Mouse (Mus musculus): ENCODE data around the gene Slc47a2. TPM values are rescaled to one million over a fixed set of nuclear protein-coding genes. Genes with fewer than 3 reads are reported as not detected.

Gene Slc47a2
- 0.09 TPM in 1 of 2 replicates, not detected in the other for polyA plus RNA-seq (2015; fragmentation: Nextera tagmentation; extraction: Ambion mirVana)

DNA sequence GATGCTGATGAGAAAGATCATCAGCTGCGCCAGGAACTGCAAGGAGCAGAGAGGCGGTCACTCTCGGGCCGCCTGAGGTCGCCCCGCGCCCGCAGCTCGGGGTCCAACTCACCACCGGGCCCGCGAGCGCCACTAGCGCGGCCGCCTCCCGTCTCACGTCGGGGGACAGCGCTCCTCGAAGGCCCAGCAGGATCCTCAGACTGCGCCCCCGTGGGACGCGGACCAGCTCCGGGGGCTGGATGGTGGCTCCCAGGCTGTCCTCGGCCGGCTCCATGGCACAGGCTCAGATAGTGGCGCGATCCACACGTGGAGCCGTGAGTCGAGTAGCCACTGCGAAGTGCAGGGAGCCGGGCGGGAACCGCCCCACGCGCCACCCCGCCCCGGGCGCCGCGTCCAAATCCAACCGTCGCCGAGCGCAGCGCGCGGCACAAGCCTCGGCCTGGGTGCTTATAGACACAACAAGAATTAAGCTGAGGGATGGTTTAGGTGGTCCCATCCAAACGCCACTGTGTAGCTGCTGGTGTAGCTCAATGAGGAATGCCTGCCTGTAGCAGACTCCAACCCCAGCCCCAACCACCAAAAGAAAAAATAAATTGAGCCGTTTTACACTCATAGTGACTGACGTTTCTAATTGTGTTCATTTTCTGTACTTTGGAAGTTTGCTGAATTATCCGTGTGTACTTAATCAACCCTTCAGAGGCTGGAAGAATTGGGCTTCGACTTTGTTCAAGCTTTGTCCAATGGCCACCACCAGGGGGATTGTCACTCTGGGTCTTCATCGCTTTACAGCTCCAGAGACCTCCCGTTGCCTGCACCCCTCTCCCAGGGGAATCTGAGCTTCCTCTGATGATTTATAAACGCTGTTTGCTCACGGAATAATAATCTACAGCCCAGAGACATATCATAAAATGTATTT, at the start of gene Slc47a2:
Gene Slc47a2 (minus strand): TSS at position 356 of the 916 bp plus-strand sequence.
- no peak for ATAC-seq (ENCODE audit: low FRiP score)
- Histone ChIP-seq H3K4me2 (peak within 1 kb of the TSS; percentile 69), H3K4me3 (peak within 1 kb of the TSS; percentile 42), H3K9me3 (no peaks in the 10 kb centered on the region), H3K4me1 (replicated peaks) (peaks cover 14% of the 10 kb centered on the region), H3K27ac (no peak within 1 kb of the TSS), H3K9ac (peak within 1 kb of the TSS; percentile 59), H3K36me3 (no peaks in the 10 kb centered on the region), H3K27me3 (peaks cover 56% of the 10 kb centered on the region)
- 4% methylated on average over 61 of the region's 61 CpGs for WGBS

DNA sequence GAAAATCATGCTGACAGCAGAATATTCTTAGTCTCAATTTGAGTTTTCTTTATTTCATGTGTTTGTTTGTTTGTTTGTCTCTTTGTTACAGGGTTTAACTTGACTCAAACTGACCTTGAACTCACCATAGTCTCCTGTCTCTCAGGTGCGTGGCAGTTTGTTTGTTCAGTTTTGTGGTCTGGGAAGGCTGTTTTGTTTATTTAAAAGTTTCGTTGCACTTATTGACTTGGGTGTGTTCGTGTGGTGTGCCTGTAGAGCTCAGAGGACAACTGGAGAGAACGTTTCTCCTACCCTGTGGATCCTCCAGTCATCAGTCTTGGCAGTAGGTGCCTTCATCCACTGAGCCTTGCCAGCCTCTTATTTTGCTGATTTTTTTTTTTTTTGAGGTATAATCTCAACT, 46.3 kb upstream of the Slc47a2 start:
- Histone ChIP-seq H3K27me3 (0 out of 2 replicates have a peak, but pooled peaks cover 2% of the 10 kb centered on the region), H3K4me1 (replicated peaks) (no peaks in the 10 kb centered on the region), H3K27ac (no peak overlapping the region), H3K4me3 (no peak overlapping the region), H3K4me2 (no peak overlapping the region), H3K9ac (no peak overlapping the region), H3K36me3 (no peaks in the 10 kb centered on the region), H3K9me3 (no peaks in the 10 kb centered on the region)
- no peak for ATAC-seq (ENCODE audit: low FRiP score)
- 89% methylated on average over 4 of the region's 4 CpGs for WGBS

DNA sequence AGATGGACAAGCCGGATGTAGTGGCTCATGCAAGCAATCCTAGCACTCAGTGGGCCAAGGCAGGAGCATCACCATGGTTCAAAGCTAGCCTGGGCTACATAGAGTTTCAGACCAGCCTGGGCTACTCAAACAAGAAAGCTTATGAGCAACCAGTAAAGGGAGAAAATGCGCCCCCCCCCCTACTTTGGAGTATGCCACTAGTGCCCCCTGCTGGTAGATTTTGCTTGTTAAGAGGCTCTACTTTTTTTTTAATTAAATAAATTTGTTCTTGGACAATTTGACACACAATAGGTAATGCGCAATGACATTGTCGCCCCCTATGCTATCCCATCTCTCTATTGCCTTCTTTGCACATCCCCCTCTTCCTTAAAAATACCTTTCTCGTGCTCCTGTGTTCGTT, 45.4 kb upstream of the Slc47a2 start:
- H3K4me3 ChIP-seq = no peak overlapping the region
- no peak for ATAC-seq (ENCODE audit: low FRiP score)
- no peak overlapping the region for H3K4me2 ChIP-seq
- H3K27me3 ChIP-seq = 0 out of 2 replicates have a peak, but pooled peaks cover 2% of the 10 kb centered on the region
- 70% methylated on average over 6 of the region's 6 CpGs for WGBS
- H3K4me1 ChIP-seq (replicated peaks) = no peaks in the 10 kb centered on the region
- no peak overlapping the region for H3K27ac ChIP-seq
- H3K9me3 ChIP-seq = no peaks in the 10 kb centered on the region
- no peak overlapping the region for H3K9ac ChIP-seq
- H3K36me3 ChIP-seq = no peaks in the 10 kb centered on the region

DNA sequence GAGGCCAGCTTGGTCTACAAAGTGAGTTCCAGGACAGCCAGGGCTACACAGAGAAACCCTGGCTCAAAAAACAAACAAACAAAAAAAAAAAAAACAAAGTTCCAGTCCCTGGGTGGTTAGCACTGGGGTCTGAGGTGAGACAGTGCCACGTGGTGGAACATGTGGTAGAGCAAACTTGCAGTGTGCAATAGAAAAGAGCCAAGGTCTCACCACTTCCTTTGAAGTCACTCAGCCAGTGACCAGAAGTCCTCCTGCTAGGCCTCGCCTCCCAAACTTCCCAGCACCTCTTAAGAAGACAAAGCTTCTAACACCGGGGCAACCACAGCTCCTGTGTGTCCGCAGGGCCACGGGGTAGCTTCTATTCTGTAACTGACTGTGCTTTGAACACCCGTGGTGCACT, 44.6 kb upstream of the Slc47a2 start:
- no peaks in the 10 kb centered on the region for H3K36me3 ChIP-seq
- H3K4me1 ChIP-seq (replicated peaks) = no peaks in the 10 kb centered on the region
- H3K27ac ChIP-seq = no peak overlapping the region
- no peak overlapping the region for H3K4me2 ChIP-seq
- 65% methylated on average over 6 of the region's 6 CpGs for WGBS
- H3K9ac ChIP-seq = no peak overlapping the region
- no peak overlapping the region for H3K4me3 ChIP-seq
- H3K27me3 ChIP-seq = 0 out of 2 replicates have a peak, but pooled peaks cover 2% of the 10 kb centered on the region
- H3K9me3 ChIP-seq = no peaks in the 10 kb centered on the region
- ATAC-seq (ENCODE audit: low FRiP score) = no peak

DNA sequence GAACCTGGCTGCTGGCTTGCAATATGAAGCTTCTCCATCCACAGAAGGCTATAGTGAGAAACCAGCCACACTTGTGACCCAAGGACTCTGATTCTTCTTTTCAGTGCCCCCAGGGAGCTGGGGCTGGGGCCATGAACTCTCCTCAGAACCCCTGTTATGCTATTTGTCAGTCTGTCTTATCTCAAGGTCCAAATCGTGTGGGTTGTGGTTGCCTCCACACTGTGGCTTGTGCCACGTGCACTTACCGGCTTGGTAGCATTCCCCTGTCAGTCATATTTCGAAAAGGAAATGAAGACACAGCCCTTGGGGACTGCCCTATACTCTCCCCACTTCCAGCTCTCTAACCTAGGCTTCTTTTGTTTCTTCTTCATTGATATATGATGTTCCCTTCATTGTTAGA, 43.1 kb upstream of the Slc47a2 start:
- no peak for ATAC-seq (ENCODE audit: low FRiP score)
- H3K27me3 ChIP-seq = 0 out of 2 replicates have a peak, but pooled peaks cover 2% of the 10 kb centered on the region
- 89% methylated on average over 4 of the region's 4 CpGs for WGBS

DNA sequence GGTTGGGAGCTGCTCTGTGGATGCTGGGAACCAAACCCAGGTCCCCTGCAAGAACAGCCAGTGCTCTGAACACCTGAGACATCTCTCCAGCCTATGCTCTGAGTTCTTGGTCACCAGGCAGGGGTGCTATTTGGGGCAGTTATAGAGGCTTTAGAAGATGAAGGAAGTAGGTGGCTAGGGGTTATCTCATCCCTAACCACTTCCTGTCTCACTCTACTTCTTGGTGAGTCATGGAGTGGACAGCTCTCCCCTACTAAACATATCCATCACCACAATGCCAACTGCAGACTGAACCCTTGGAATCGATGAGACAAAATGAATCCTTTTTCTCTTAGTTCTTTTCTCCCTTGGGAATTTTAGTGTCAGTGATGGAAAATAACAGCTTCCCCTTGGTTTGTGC, 38.6 kb upstream of the Slc47a2 start:
- 94% methylated on average over 1 of the region's 1 CpGs for WGBS
- Histone ChIP-seq H3K36me3 (no peaks in the 10 kb centered on the region), H3K4me2 (no peak overlapping the region), H3K9me3 (no peaks in the 10 kb centered on the region), H3K27ac (no peak overlapping the region), H3K4me1 (replicated peaks) (peaks cover 6% of the 10 kb centered on the region), H3K27me3 (peaks cover 40% of the 10 kb centered on the region), H3K9ac (no peak overlapping the region), H3K4me3 (no peak overlapping the region)
- ATAC-seq (ENCODE audit: low FRiP score) = no peak

More for the DNA sequence above, 43.1 kb upstream of the Slc47a2 start:
- Histone ChIP-seq H3K4me1 (replicated peaks) (no peaks in the 10 kb centered on the region), H3K4me3 (no peak overlapping the region), H3K9ac (no peak overlapping the region), H3K36me3 (no peaks in the 10 kb centered on the region), H3K27ac (no peak overlapping the region), H3K4me2 (no peak overlapping the region), H3K9me3 (no peaks in the 10 kb centered on the region)

DNA sequence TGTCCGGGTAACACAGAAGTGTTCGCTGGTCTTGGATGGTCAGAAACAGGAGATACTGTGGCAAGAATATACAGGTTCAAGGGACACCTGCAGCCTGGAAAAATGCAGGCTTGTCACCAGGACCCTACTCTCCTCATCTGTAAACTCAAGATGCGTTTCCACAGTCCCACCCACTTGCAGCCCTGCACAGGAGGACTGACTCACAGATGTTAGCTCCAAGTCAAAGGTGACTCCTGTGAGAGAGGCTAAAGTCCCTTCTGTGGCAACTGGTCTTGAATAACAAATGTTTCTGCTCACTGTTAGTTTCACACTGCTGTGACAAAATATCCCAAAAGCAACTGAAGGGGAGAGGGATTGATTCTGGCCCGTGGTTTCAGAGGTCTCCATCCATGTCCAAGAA, 36.0 kb upstream of the Slc47a2 start:
- H3K9ac ChIP-seq = no peak overlapping the region
- peaks cover 6% of the 10 kb centered on the region for H3K4me1 ChIP-seq (replicated peaks)
- H3K9me3 ChIP-seq = no peaks in the 10 kb centered on the region
- H3K4me3 ChIP-seq = no peak overlapping the region
- no peaks in the 10 kb centered on the region for H3K36me3 ChIP-seq
- H3K27ac ChIP-seq = no peak overlapping the region
- WGBS = 88% methylated on average over 4 of the region's 4 CpGs
- peaks cover 50% of the 10 kb centered on the region for H3K27me3 ChIP-seq
- no peak overlapping the region for H3K4me2 ChIP-seq
- no peak for ATAC-seq (ENCODE audit: low FRiP score)

DNA sequence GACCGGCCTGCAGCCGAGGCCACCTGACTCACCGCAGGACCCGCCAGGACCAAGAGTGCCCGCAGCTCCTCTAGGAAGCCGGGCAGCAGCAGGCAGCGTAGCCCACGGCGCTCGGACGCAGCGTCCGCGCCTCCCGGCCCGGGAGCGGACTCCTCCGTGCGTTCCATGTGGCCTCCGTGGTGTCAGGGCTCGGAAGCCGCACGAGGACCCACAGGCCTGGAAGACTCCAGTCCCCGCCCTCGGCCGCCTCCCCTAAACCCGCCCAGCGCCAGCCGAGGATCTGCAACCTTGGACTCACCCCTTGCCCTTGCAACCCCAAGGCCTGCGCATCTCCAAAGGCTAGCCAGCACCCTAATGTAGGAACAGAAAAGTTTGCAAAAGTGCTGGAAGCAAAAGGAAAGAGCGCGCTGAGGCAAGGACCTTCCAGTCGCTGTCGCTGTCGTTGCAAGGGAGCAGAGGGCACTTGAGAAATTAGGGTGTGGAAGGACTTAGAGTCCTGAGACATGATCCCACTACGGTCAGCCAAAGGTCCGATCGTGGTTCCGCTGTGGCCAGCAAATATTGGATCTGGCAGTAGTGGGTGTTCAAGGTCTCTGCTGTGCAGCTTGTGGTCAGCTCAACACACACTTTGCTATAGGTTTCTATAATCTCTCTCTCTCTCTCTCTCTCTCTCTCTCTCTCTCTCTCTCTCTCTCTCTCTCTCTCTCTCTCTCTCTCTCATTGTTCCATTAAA, 35.4 kb upstream of the Slc47a2 start, which contains the start of gene Slc47a1:
Gene Slc47a1 (minus strand): TSS at position 465 of the 733 bp plus-strand sequence.
- H3K9ac ChIP-seq = peak within 1 kb of the TSS; percentile 39; the same call in 1 of the 2 replicates
- WGBS = 17% methylated on average over 39 of the region's 39 CpGs

DNA sequence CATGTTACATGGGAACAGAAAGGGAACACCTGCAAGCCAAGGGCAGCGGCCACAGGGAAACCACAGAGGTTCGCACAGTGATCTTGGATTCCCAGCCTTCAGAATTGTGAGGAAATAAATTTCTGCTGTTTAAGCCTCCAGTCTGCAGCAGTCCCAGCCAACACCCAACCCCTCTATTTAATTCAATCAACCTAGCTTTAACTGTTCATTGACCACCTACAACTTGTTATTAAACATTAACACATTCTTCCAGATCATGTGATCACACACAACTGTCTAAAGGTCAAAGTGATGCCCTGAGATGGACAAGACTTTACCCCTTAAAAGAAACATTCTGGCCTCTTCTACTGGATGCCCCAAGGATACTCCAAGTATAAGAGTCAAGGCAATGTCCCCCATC, 26.0 kb upstream of the Slc47a2 start:
- ATAC-seq (ENCODE audit: low FRiP score) = no peak
- H3K9me3 ChIP-seq = no peaks in the 10 kb centered on the region
- WGBS = 94% methylated on average over 2 of the region's 2 CpGs
- no peaks in the 10 kb centered on the region for H3K36me3 ChIP-seq
- H3K9ac ChIP-seq = no peak overlapping the region
- H3K27me3 ChIP-seq = no peaks in the 10 kb centered on the region
- no peak overlapping the region for H3K4me3 ChIP-seq
- H3K27ac ChIP-seq = no peak overlapping the region
- H3K4me1 ChIP-seq (replicated peaks) = no peaks in the 10 kb centered on the region
- H3K4me2 ChIP-seq = no peak overlapping the region

More for the DNA sequence above, 35.4 kb upstream of the Slc47a2 start, which contains the start of gene Slc47a1:
- peaks cover 50% of the 10 kb centered on the region for H3K27me3 ChIP-seq
- H3K27ac ChIP-seq = no peak within 1 kb of the TSS
- no peaks in the 10 kb centered on the region for H3K36me3 ChIP-seq
- no peaks in the 10 kb centered on the region for H3K9me3 ChIP-seq
- no peak for ATAC-seq (ENCODE audit: low FRiP score)
- peaks cover 6% of the 10 kb centered on the region for H3K4me1 ChIP-seq (replicated peaks)
- peak within 1 kb of the TSS; percentile 44 for H3K4me2 ChIP-seq
- peak within 1 kb of the TSS; percentile 29 for H3K4me3 ChIP-seq

DNA sequence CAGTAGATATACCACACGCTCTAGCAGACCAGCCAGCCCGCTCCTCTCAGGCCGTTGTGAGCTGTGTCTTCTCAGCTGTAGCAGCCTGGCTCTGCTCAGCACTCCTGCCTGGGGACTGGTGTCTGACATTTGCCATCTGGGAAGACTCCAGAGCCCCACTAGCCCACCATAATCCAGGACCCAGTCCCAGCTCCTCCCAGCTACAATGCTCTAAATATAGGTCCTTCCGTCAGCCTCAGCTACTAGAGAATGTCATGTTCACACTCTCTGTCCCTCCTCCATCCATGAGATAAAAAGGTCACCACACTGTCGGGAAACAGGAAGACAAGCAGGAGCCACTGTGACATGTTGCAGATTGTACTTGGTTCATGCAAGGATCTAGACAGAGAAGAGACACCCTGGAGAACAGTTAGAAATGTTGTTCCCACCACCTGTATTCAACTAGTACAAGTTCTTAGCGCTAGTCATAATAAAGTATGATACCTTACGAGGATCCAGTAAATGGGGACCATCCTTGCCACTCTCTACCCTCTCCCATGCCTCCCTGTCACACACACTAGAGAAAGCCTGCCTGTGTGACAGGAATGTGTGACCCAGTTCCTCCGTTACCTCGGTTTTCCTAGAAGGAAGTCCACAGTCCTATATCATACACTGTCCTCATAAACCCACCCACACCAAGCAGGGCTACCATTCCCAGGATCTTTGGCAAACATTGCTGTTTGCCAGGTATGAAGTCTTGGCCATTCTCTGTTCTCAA, 24.0 kb upstream of the Slc47a2 start:
- H3K4me2 ChIP-seq = no peak overlapping the region
- H3K4me1 ChIP-seq (replicated peaks) = no peaks in the 10 kb centered on the region
- H3K9ac ChIP-seq = no peak overlapping the region
- 87% methylated on average over 9 of the region's 9 CpGs for WGBS
- H3K9me3 ChIP-seq = no peaks in the 10 kb centered on the region
- no peak for ATAC-seq (ENCODE audit: low FRiP score)
- no peak overlapping the region for H3K4me3 ChIP-seq
- H3K27me3 ChIP-seq = no peaks in the 10 kb centered on the region
- H3K27ac ChIP-seq = no peak overlapping the region
- no peaks in the 10 kb centered on the region for H3K36me3 ChIP-seq

DNA sequence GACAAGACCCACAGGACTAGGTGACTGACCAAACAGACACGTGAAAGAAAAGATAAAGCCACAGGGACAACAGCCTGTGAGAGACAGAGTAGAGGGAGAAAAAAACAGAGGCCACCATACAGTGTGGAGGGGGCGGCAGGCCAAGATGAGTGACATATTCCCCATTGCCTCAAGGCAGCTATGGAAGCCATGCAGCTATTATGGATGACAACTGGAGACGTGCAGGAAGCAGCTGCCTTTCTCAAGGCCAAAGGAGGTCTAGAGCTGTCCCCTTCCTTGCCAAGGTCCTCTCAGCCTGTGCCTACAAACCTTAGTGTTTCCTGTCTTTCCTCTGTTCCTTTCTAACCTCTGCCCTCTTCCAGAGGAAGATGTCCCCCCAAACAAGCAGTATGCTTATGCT, 23.3 kb upstream of the Slc47a2 start:
- Histone ChIP-seq H3K9me3 (no peaks in the 10 kb centered on the region), H3K4me2 (no peak overlapping the region), H3K27ac (no peak overlapping the region), H3K27me3 (no peaks in the 10 kb centered on the region), H3K36me3 (no peaks in the 10 kb centered on the region), H3K4me1 (replicated peaks) (no peaks in the 10 kb centered on the region), H3K9ac (no peak overlapping the region), H3K4me3 (no peak overlapping the region)
- 68% methylated on average over 3 of the region's 3 CpGs for WGBS
- ATAC-seq (ENCODE audit: low FRiP score) = no peak

DNA sequence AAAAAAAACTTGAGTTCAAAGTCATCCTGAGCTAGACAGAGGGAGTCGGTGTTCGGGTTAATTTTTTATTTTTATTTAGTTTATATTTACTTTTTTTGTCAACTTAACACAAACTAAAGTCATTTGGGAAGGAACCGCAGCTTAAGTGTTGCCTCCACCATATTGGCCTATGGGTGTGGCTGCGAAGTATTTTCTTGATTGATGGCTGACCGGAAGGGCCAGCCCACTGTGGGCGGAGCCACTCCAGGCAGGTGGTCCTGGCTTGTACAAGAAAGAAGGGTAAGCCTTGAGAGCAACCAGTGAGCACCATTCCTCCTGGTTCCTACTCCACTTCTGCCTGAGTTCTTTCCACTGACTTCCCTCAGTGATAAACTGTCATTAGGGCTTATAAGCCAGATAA, 21.4 kb upstream of the Slc47a2 start:
- Histone ChIP-seq H3K27me3 (no peaks in the 10 kb centered on the region), H3K4me2 (no peak overlapping the region), H3K4me1 (replicated peaks) (no peaks in the 10 kb centered on the region), H3K9ac (no peak overlapping the region), H3K27ac (no peak overlapping the region), H3K36me3 (no peaks in the 10 kb centered on the region), H3K9me3 (no peaks in the 10 kb centered on the region), H3K4me3 (no peak overlapping the region)
- ATAC-seq (ENCODE audit: low FRiP score) = no peak
- 86% methylated on average over 6 of the region's 6 CpGs for WGBS

Measured in hindbrain, embryonic 13.5 days (tissue).